Mouse (Mus musculus): ENCODE measurements at regions not wholly inside any gene's neighbourhood (a gene's known extent, or its start where the extent isn't known, plus 50 kb on each side); places are given as distances from the start of the nearest gene placed in this dataset.

DNA sequence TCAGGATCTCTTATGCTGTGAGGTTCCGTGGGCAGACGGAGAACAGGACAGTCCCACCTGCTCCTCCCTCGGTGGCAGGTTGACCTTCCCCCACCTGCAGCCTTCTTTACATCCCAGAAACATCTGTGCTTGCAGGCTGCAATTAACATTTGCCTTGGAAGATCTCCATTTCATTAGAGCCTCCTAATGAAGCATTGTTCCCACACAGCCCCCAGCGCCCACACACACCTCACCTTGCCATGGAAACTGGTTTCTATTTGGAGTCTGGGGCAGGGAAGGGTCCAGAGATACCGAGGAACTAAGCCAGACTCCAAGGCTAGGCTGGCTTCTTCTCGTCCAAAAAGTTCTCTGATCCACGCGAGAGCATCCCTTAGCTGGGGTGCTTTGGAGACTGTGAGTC lies 56.6 kb upstream of the Rpl38 start:
- in situ Hi-C loops (cut with MboI; ENCODE audit: low sequenced_read_pairs in 2 of 2, unreplicated experiment in 2 of 2) = no loop called here
- no peak overlapping the region for H3K27ac ChIP-seq (ENCODE audit: insufficient read depth, low read depth, low read length, poor library complexity, severe bottlenecking)
- H3K4me3 ChIP-seq (ENCODE audit: insufficient read depth in 1 of 2, low read depth in 1 of 2, low read length in 2 of 2, poor library complexity in 1 of 2, severe bottlenecking in 1 of 2) = no peak overlapping the region
- TF ChIP-seq MAFK (IDR thresholded peaks at IDR 0.05; ENCODE audit: insufficient read depth, low read depth, low read length) (no peak), CHD2 (IDR thresholded peaks at IDR 0.05; ENCODE audit: low read depth, low read length) (no peak), ZC3H11A (IDR thresholded peaks at IDR 0.05; ENCODE audit: borderline replicate concordance, low read depth, low read length) (no peak), ZNF384 (IDR thresholded peaks at IDR 0.05; ENCODE audit: low read depth, low read length) (no peak), HCFC1 (IDR thresholded peaks at IDR 0.05; ENCODE audit: borderline replicate concordance, insufficient read depth, low read length) (no peak)
- H3K9ac ChIP-seq (ENCODE audit: insufficient read depth, low read depth, low read length, poor library complexity, severe bottlenecking) = no peak overlapping the region
- H3K4me1 ChIP-seq (ENCODE audit: control insufficient read depth in 2 of 2, insufficient read depth in 2 of 2, low read length in 2 of 2, poor library complexity in 1 of 2) = peaks cover 4 to 9% of the 10 kb centered on the region in 2 experiments; a peak in 2 of 4 replicates
- H3K36me3 ChIP-seq (ENCODE audit: control insufficient read depth, insufficient read depth, low read length, poor library complexity, severe bottlenecking) = no peaks in the 10 kb centered on the region
- DNase-seq (ENCODE audit: low read depth, low spot score) = no peak
- H3K9me3 ChIP-seq (ENCODE audit: control insufficient read depth, insufficient read depth, low read depth, low read length) = no peaks in the 10 kb centered on the region

DNA sequence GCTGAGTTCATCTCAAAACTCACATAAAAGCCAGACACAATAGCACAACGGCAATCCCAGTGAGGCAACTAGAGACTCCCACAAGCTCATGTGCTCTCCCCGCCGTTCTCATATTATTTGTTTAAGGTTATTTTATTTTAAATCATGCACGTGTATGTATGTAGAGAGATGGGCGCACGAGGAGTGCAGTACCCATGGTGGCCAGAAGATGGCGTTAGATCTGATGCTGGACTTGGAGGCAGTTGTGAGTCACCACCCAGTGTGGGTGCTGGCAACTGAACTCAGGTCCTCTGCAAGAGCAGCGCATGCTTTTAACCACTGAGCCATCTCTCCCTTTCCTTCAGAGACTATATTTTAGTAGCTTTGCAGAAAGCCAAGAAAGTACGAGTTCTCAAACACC lies 60.3 kb upstream of the Rpl38 start:
- Histone ChIP-seq H3K4me1 (ENCODE audit: control insufficient read depth in 2 of 2, insufficient read depth in 2 of 2, low read length in 2 of 2, poor library complexity in 1 of 2) (peaks cover 4 to 9% of the 10 kb centered on the region in 2 experiments; a peak in 2 of 4 replicates), H3K9me3 (ENCODE audit: control insufficient read depth, insufficient read depth, low read depth, low read length) (no peaks in the 10 kb centered on the region), H3K36me3 (ENCODE audit: control insufficient read depth, insufficient read depth, low read length, poor library complexity, severe bottlenecking) (no peaks in the 10 kb centered on the region), H3K27ac (ENCODE audit: insufficient read depth, low read depth, low read length, poor library complexity, severe bottlenecking) (no peak overlapping the region), H3K4me3 (ENCODE audit: insufficient read depth in 1 of 2, low read depth in 1 of 2, low read length in 2 of 2, poor library complexity in 1 of 2, severe bottlenecking in 1 of 2) (no peak overlapping the region), H3K9ac (ENCODE audit: insufficient read depth, low read depth, low read length, poor library complexity, severe bottlenecking) (no peak overlapping the region)
- no peak for DNase-seq (ENCODE audit: low read depth, low spot score)
- TF ChIP-seq CHD2 (IDR thresholded peaks at IDR 0.05; ENCODE audit: low read depth, low read length) = no peak
- no peak for TF ChIP-seq ZNF384 (IDR thresholded peaks at IDR 0.05; ENCODE audit: low read depth, low read length)
- TF ChIP-seq ZC3H11A (IDR thresholded peaks at IDR 0.05; ENCODE audit: borderline replicate concordance, low read depth, low read length) = no peak
- no peak for TF ChIP-seq MAFK (IDR thresholded peaks at IDR 0.05; ENCODE audit: insufficient read depth, low read depth, low read length)
- TF ChIP-seq HCFC1 (IDR thresholded peaks at IDR 0.05; ENCODE audit: borderline replicate concordance, insufficient read depth, low read length) = no peak
- in situ Hi-C loops (cut with MboI; ENCODE audit: low sequenced_read_pairs in 2 of 2, unreplicated experiment in 2 of 2) = no loop called here

DNA sequence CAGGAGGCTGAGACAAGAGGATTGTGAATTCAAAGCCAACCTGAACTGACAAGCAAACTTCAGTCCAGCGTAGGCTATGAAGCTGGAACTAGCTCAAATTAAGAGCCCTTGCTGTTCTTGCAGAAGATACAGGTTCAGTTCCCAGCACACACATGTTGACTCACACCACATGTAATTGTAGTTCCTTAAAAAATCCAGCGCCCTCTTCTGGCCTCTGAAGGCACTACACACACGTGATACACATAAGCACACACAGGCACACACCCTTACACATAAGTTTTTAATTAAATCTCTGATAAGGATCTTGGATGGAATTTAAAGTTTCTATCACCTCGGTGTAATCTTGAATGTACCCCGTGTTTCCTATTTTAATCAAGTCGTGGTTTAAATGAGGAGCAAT lies 65.2 kb upstream of the Rpl38 start:
- in situ Hi-C loops (cut with MboI; ENCODE audit: low sequenced_read_pairs in 2 of 2, unreplicated experiment in 2 of 2) = no loop called here

DNA sequence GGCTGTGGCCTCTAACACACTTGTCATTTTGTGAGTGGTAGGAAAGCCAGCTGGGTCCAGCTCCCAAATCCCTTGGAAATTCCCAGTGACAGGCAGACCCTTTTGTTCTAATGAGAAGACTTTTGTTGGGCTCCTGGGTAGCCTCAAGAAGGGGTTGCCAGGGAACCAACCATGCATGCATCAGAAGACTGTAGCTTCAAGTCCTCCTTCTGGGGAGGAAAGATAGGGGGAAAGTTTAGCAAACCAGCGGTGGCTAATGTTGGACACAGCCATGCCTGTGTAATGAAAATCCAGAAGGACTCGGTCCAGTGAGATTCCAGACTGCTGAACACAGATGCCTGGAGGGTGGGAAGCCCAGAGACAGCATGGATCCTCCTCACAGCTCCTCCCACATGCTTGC lies 71.1 kb upstream of the Rpl38 start:
- Histone ChIP-seq H3K27ac (ENCODE audit: insufficient read depth, low read depth, low read length, poor library complexity, severe bottlenecking) (no peak overlapping the region), H3K9ac (ENCODE audit: insufficient read depth, low read depth, low read length, poor library complexity, severe bottlenecking) (no peak overlapping the region), H3K9me3 (ENCODE audit: control insufficient read depth, insufficient read depth, low read depth, low read length) (no peaks in the 10 kb centered on the region), H3K36me3 (ENCODE audit: control insufficient read depth, insufficient read depth, low read length, poor library complexity, severe bottlenecking) (no peaks in the 10 kb centered on the region), H3K4me1 (ENCODE audit: control insufficient read depth in 2 of 2, insufficient read depth in 2 of 2, low read length in 2 of 2, poor library complexity in 1 of 2) (peaks cover 0 to 3% of the 10 kb centered on the region in 2 experiments; a peak in 1 of 4 replicates), H3K4me3 (ENCODE audit: insufficient read depth in 1 of 2, low read depth in 1 of 2, low read length in 2 of 2, poor library complexity in 1 of 2, severe bottlenecking in 1 of 2) (no peak overlapping the region)
- TF ChIP-seq ZNF384 (IDR thresholded peaks at IDR 0.05; ENCODE audit: low read depth, low read length) (no peak), HCFC1 (IDR thresholded peaks at IDR 0.05; ENCODE audit: borderline replicate concordance, insufficient read depth, low read length) (no peak), ZC3H11A (IDR thresholded peaks at IDR 0.05; ENCODE audit: borderline replicate concordance, low read depth, low read length) (no peak), CHD2 (IDR thresholded peaks at IDR 0.05; ENCODE audit: low read depth, low read length) (no peak), MAFK (IDR thresholded peaks at IDR 0.05; ENCODE audit: insufficient read depth, low read depth, low read length) (no peak)
- in situ Hi-C loops (cut with MboI; ENCODE audit: low sequenced_read_pairs in 2 of 2, unreplicated experiment in 2 of 2) = no loop called here
- DNase-seq (ENCODE audit: low read depth, low spot score) = no peak

More for the DNA sequence above, 65.2 kb upstream of the Rpl38 start:
- TF ChIP-seq MAFK (IDR thresholded peaks at IDR 0.05; ENCODE audit: insufficient read depth, low read depth, low read length) = no peak
- Histone ChIP-seq H3K9ac (ENCODE audit: insufficient read depth, low read depth, low read length, poor library complexity, severe bottlenecking) (no peak overlapping the region), H3K27ac (ENCODE audit: insufficient read depth, low read depth, low read length, poor library complexity, severe bottlenecking) (no peak overlapping the region), H3K4me1 (ENCODE audit: control insufficient read depth in 2 of 2, insufficient read depth in 2 of 2, low read length in 2 of 2, poor library complexity in 1 of 2) (peaks cover 0 to 1% of the 10 kb centered on the region in 2 experiments; a peak in 1 of 4 replicates), H3K4me3 (ENCODE audit: insufficient read depth in 1 of 2, low read depth in 1 of 2, low read length in 2 of 2, poor library complexity in 1 of 2, severe bottlenecking in 1 of 2) (no peak overlapping the region), H3K9me3 (ENCODE audit: control insufficient read depth, insufficient read depth, low read depth, low read length) (no peaks in the 10 kb centered on the region), H3K36me3 (ENCODE audit: control insufficient read depth, insufficient read depth, low read length, poor library complexity, severe bottlenecking) (no peaks in the 10 kb centered on the region)
- no peak for DNase-seq (ENCODE audit: low read depth, low spot score)

DNA sequence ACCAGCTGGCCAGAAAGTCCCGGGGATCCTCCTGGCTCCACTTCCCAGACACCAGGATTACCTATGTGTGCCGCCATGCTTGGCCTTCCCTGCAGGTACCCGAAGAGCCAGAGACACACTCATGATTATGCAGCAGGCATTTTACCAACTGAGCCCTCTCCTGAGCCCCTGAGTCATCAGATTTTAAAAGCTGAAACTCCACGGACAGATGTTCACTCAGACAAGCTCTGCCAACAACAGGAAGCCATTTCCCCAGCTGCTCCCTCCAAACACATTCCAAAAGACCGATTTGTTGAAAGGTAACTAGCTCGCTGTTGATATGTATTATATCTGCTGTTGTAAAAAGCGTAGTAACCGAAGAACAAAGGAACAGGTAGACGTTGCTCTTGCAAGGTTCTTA lies 75.4 kb upstream of the Rpl38 start:
- Histone ChIP-seq H3K9me3 (ENCODE audit: control insufficient read depth, insufficient read depth, low read depth, low read length) (no peaks in the 10 kb centered on the region), H3K9ac (ENCODE audit: insufficient read depth, low read depth, low read length, poor library complexity, severe bottlenecking) (no peak overlapping the region), H3K36me3 (ENCODE audit: control insufficient read depth, insufficient read depth, low read length, poor library complexity, severe bottlenecking) (no peaks in the 10 kb centered on the region), H3K4me3 (ENCODE audit: insufficient read depth in 1 of 2, low read depth in 1 of 2, low read length in 2 of 2, poor library complexity in 1 of 2, severe bottlenecking in 1 of 2) (no peak overlapping the region), H3K27ac (ENCODE audit: insufficient read depth, low read depth, low read length, poor library complexity, severe bottlenecking) (no peak overlapping the region), H3K4me1 (ENCODE audit: control insufficient read depth in 2 of 2, insufficient read depth in 2 of 2, low read length in 2 of 2, poor library complexity in 1 of 2) (peaks cover 2 to 8% of the 10 kb centered on the region in 2 experiments; a peak in 2 of 4 replicates)
- in situ Hi-C loops (cut with MboI; ENCODE audit: low sequenced_read_pairs in 2 of 2, unreplicated experiment in 2 of 2) = no loop called here
- TF ChIP-seq MAFK (IDR thresholded peaks at IDR 0.05; ENCODE audit: insufficient read depth, low read depth, low read length) (0 out of 2 replicates have a peak, but pooled peaks have one; percentile 21), ZC3H11A (IDR thresholded peaks at IDR 0.05; ENCODE audit: borderline replicate concordance, low read depth, low read length) (no peak), HCFC1 (IDR thresholded peaks at IDR 0.05; ENCODE audit: borderline replicate concordance, insufficient read depth, low read length) (no peak), ZNF384 (IDR thresholded peaks at IDR 0.05; ENCODE audit: low read depth, low read length) (no peak), CHD2 (IDR thresholded peaks at IDR 0.05; ENCODE audit: low read depth, low read length) (no peak)
- DNase-seq (ENCODE audit: low read depth, low spot score) = no peak

Measured in ES-E14 (cell line).